Mouse (Mus musculus): ENCODE data around the gene Ooep. TPM values are rescaled to one million over a fixed set of nuclear protein-coding genes. Genes with fewer than 3 reads are reported as not detected.
"Not testable (repeated sequence)": the region's sequence is repeated elsewhere in the genome, so short reads cannot be mapped to it uniquely, and the experiment has no call there.

Gene Ooep
- total RNA-seq, 4 experiments from 2014 or later, result not detected

- no peak for DNase-seq
Observed at GRCm38 (mm10) chr9:78365850-78366544, 12.5 kb downstream of the Ooep start.

GRCm38 (mm10) chr9:78364701-78365100 lies 13.8 kb downstream of the Ooep start:
- DNase-seq, result no peak

GRCm38 (mm10) chr9:78363374-78363773 lies 15.2 kb downstream of the Ooep start:
- no peak for DNase-seq

DNA sequence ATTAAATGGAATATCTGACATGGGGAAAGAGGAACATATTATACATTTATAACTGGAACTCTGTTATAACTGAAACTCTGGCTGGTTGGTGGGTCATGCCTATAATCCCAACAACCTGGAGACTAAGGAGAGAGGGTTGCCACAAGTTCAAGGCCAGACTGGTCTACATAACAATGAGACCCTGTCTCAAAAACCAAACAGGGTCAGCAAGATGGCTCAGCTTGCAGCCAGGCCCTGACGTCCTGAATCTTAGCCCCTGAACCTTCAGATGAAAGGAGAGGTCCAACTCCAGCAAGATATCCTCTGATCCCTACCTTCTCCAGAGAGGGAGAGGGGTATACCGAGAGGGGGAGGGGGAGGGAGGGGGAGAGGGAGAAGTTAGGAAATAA lies 18.0 kb downstream of the Ooep start:
- DNase-seq, result no peak

DNA sequence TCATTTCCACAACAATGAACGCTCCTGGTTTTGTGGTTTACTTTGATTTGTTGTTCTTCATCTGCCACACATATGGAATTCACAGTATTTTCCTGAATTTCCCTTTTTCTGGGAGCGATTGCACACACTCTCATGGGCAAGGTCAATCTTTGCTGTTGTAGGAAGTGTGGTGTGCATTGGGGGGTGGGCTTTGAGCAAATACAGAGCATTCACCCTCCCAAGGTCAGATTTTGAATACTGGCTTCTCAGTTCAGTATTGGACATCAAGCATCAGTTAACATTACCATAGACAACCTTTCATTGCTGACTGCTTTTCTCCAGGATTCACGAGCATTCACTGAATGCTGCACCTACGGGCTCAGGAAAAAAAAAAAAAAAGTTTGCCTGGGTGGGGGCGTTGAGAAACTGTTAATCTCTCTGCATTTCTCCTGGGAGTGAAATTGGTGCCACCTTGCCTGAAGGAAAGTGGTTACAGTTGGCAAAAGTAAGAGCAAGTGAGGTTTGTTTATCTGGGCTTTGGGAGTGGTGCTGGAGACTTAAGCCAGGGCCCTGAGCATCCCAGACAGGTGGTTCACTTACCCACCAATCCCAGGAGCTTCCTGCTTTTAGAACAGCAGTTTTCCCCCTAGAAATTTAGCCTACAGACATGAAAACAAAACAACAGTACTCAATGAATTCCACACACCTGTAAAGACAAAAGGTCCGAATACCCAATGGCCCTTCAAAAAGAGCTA lies 18.6 kb downstream of the Ooep start:
- DNase-seq, result no peak

- DNase-seq, result peak; percentile 34
Observed at GRCm38 (mm10) chr9:78358053-78358452, 20.5 kb downstream of the Ooep start.

DNA sequence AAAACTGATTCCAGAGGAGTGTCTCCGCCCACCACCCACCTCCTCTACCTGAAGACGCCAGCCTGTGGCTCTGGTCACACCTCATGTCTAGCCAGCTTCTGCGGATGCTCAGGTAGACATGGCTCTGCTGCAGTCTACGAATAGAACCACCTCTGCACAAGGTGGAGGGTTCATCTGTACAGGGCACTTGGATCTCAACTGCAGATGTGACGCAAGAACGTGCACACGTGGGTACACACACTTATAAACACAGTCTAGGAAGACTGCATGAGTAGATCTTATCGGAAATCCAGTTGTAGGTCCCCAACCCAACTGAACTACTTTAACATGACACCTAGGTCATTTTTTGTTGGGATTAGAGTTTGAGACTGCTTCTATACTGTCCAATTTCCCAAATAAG lies 22.9 kb downstream of the Ooep start, which contains the start of gene Gsta2:
Gsta2 (minus strand) TSS at position 178 of the 400 bp plus-strand sequence.
- no peak for DNase-seq

DNA sequence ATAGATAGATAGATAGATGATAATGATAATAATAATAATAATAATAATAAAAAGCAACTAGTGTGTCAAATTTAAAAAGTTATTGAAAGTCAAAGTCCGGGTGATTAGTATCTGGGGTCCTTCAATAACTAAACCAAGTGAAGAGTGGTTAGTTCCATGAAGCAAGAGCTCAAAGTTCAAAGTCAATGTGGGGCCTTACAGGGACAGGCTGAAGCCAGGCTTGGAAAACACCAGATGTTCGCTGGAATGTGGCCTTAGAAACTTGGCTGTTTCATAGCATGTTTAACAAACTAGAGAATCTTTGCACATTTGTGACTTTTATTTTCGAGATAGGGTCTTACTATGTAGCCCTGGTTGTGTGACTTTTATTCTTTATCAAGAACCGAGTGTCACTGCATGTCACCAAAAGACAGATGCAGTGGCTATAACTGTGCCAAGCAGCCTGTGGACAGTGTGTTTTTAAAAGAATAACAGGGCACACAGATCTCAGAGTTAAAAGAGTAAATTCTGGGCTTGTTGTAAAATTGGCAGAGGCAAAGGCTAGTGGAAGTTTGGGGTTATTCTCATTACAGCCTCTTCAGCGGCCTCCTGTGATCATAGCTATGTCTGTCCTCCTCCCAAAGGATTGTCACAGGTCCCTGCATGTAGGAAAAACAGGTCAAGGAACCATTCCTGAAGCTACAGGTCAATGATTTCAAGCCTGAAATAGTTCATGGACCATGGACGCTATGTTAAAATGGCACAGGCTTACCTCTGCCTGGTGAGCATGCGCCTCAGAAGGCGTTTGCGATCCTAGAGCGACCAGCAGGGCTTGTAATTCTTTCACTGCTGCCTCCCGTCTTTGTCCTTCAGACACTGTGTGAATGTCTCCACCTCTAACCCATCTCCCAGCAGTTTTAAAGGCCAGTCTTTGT lies 23.6 kb downstream of the Ooep start:
- no peak for DNase-seq

- DNase-seq, result no peak
Observed at GRCm38 (mm10) chr9:78351504-78352220, 26.9 kb downstream of the Ooep start.

DNA sequence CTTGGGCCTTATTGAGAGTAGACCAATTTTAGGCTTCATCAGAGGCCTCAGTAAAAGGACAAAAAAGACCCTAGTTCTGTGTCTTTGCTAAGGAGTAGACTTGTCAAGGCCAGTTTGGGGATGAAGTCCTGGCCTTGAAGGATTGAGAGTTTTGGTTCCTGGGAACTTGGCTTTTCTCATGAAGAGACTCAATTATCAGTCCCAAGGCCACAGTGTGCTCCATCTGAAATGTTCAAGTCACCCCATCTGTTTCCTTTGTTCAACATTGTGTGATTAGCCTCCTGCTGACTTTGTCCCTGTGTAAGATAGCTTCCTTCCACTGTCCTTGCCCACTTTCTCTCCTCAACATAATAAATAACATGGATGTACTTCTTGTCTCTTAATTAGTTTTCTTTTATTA lies 28.5 kb downstream of the Ooep start:
- DNase-seq, result not testable (repeated sequence)

GRCm38 (mm10) chr9:78349141-78349540 lies 29.4 kb downstream of the Ooep start:
- not testable (repeated sequence) for DNase-seq

- peak; percentile 62 for DNase-seq
Observed at GRCm38 (mm10) chr9:78348206-78349004, 30.1 kb downstream of the Ooep start.

DNA sequence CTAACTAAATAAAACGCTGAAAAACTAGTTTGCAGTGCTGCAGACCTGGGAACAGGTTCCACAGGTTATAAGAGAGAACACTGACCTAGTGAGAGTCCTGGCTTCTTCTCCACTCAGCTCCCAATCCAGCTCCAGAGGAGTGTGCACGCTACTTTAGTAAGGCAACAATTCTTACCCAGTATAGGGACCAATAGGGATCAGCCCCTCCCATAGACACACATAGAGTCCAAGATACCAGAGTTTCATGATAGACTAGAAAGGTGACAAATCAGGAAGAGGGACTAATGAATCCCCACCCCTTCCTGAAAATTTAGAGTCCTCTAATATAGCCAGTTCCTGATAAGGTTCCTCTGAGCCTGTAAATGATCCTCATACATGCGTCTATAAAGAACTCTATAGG lies 31.5 kb downstream of the Ooep start:
- DNase-seq, result no peak

- DNase-seq, result not testable (repeated sequence)
Observed at GRCm38 (mm10) chr9:78345235-78345634, 33.3 kb downstream of the Ooep start.

DNA sequence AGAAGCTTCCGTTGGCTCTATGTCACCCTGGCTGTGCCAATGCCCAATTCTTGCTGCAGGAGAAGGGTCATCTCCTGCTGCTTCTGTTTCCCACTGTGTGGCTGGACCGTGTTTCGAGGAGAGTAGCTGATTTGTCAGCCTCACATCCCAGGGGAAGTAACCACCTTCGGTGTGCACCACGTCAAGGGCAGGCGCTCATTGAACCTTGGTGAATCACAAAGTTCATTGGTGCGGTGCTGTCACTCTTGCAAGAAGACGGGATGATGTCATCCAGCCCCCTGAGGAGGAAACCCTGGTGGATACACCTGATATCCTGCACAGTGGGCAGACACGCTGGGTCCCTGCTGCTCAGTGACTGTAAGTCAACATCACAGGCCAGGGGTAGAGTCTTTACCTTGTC lies 35.5 kb downstream of the Ooep start:
- DNase-seq, result not testable (repeated sequence)

- DNase-seq, result not testable (repeated sequence)
Observed at GRCm38 (mm10) chr9:78342494-78342893, 36.0 kb downstream of the Ooep start.

DNA sequence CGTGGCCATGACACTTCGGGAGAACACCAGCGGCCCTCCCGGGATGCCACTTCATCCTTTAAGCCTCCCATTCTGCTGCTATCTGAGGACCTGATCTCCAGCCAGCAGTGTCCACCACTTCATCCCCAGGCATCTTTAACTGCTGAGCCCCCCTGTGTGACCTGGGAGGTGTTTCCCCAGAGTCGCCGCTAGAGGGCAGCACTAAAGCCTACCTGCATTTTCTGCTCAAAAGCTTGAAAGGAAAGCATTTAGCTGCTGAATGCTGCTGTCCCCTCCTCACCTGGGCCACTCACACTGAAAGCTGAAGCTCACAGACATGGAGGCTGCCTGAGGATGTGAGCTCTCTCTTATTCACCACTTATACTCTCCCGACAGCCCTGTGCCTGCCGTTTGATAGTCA lies 38.2 kb downstream of the Ooep start:
- DNase-seq, result not testable (repeated sequence)

DNA sequence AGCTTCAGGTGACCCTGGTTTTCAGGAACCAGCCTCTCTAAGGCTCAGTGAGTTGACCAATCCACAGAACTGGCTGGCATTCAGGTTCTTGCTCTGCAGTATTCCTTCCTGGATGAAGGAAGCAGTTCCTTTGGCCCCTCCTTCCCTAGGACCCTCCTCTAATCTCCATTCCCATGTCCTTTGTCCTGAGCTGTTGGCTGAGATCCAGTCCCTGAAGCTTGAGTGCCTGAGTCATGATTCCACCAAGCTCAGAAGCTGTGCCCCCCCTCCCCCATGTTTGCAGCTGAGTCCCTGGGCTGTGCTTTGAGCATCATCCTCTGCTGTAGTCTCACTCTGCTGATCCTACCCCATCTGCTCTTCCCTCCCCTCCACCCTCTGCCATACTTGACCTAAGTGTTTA lies 41.5 kb downstream of the Ooep start:
- DNase-seq, result not testable (repeated sequence)

DNA sequence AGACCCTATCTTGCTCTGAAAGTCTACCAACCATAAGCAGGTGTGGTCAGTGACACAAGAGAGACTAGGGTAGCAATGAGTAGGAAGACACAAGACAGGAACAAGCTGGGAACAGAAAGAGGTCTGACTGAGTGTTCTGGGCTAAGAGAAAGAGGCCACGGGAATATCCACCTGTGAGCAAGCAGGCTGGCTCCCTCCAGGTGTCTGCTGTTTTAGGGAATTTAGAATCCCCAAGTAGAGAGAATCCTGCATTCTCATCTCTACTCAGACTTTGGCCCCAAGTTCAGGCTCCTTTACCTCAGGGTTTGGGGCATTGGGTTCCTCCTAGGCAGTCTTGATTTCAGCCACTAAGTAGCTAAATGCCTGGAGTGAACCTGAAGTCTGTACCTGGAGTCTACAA lies 51.2 kb downstream of the Ooep start, which contains the start of gene Omt2b:
Omt2b (plus strand) TSS at position 301 of the 400 bp plus-strand sequence.
- DNase-seq, result not testable (repeated sequence)
